Mouse (Mus musculus): Measurements from ENCODE around the gene Amy2a5. TPM values are rescaled to one million over a fixed set of nuclear protein-coding genes. Genes with fewer than 3 reads are reported as not detected.

The Amy2a5 gene
- total RNA-seq (2023): 1 to 10 TPM in 1 of 2 experiments, not detected in 1; 1.2 TPM

DNA sequence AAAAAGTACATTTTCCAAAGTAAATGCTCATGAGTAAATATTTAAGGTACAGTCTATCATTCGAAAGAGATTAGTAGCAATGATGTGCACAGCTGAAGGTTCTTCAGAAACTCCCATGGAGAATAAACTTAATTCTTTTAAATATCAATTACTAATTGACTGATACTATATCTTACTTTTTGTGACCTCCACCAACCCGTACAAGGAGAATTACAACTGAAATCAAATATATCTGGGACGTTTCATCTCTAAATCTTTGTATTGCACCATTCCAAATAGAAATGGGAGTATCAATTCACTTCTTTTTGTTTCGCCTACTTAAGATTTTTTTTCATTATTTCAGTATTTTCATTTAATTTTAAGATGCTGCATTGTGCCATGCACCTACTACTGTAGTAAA, at the start of gene Amy2a5:
Amy2a5 (minus strand) TSS at position 101 of the 400 bp plus-strand sequence.

DNA sequence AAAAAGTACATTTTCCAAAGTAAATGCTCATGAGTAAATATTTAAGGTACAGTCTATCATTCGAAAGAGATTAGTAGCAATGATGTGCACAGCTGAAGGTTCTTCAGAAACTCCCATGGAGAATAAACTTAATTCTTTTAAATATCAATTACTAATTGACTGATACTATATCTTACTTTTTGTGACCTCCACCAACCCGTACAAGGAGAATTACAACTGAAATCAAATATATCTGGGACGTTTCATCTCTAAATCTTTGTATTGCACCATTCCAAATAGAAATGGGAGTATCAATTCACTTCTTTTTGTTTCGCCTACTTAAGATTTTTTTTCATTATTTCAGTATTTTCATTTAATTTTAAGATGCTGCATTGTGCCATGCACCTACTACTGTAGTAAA, 32.7 kb upstream of the Amy2a5 start, which contains the start of gene Amy2a4:
Amy2a4 (minus strand) TSS at position 101 of the 400 bp plus-strand sequence.

Other genes with a start within 250 kb of the Amy2a5 start
- gene Amy2a4, start 32.6 kb upstream of the Amy2a5 start, total RNA-seq (2023): not detected
- not detected for gene Amy2a3, start 65.2 kb upstream of the Amy2a5 start, total RNA-seq (2023)
- not detected for gene Amy2a2, start 97.8 kb upstream of the Amy2a5 start, total RNA-seq (2023)